Mouse (Mus musculus) ES-E14 (cell line): ENCODE measurements around the gene Poc1a.

ENCODE experiments used
- CHD2 ChIP-seq: IDR thresholded peaks from 2 replicates; pipeline ENCODE4 v1.6.1; 2014; ENCODE audit warnings: mild to moderate bottlenecking, low read depth, low read length, inconsistent platforms
- HCFC1 ChIP-seq: IDR thresholded peaks from 2 replicates; pipeline ENCODE4 v1.6.1; 2012; ENCODE audit warnings: low read length, inconsistent platforms, borderline replicate concordance; ENCODE audit not compliant: insufficient read depth
- ZC3H11A ChIP-seq: IDR thresholded peaks from 2 replicates; pipeline ENCODE4 v1.6.1; 2012; ENCODE audit warnings: low read depth, mild to moderate bottlenecking, inconsistent platforms, low read length, borderline replicate concordance
- ZNF384 ChIP-seq: IDR thresholded peaks from 2 replicates; pipeline ENCODE4 v1.6.1; 2012; ENCODE audit warnings: low read depth, low read length, inconsistent platforms

DNA sequence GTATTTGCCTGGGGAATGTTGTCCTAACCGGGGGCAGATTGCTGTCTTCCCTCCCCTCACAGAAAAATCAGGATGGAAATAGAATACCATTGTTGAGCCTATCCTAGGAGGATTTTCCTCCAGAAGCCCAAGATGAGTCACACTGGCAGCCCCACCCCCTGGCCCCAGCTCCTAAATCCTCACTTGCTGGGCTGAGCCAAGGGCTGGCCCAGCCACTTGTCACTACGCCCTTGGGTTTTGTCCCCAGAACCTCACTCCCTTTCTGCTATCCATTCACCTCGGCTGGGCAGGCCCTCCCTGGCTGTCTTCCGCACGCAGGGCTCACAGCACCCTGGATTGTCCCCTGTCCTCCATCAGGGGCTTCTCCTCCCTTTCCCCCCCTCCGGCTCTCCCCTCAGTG lies 64.3 kb downstream of the Poc1a start:
- TF ChIP-seq ZC3H11A: no peak
- no peak for TF ChIP-seq ZNF384
- TF ChIP-seq CHD2: no peak
- no peak for TF ChIP-seq HCFC1
